Mouse (Mus musculus) lung, postnatal 0 days (tissue): ENCODE measurements at regions not wholly inside any gene's neighbourhood (a gene's known extent, or its start where the extent isn't known, plus 50 kb on each side); places are given as distances from the start of the nearest gene placed in this dataset.

Source experiments
- CTCF ChIP-seq: IDR thresholded peaks from 2 replicates; pipeline ENCODE4 v1.5.1; 2016; ENCODE audit warnings: antibody characterized with exemption, mild to moderate bottlenecking
- EP300 ChIP-seq: IDR thresholded peaks from 2 replicates; pipeline ENCODE4 v1.6.1; 2016; ENCODE audit warnings: antibody characterized with exemption, mild to moderate bottlenecking, control low read depth

- TF ChIP-seq CTCF (no peak), EP300 (no peak)
These were observed 708.2 kb downstream of the Kcnj2 start for GRCm38 (mm10) chr11:111774108-111774679.
